Mouse (Mus musculus) heart, adult 2 months (tissue): Measurements from ENCODE around the gene Slamf6. TPM values are rescaled to one million over a fixed set of nuclear protein-coding genes. Genes with fewer than 3 reads are reported as not detected.

ENCODE experiments used
- DNase-seq, 2 experiments: peaks; one replicate each; pipeline ENCODE4 v3.0.0; 2021
- H3K27ac ChIP-seq: fragments of 200-600 bp; 2 replicates; pipeline ENCODE4 v1.8.1; 2022
- H3K27me3 ChIP-seq: fragments of 200-500 bp; 2 replicates; pipeline ENCODE4 v1.6.1; 2012; ENCODE audit warnings: mild to moderate bottlenecking, low read length, inconsistent platforms, mixed read lengths; ENCODE audit not compliant: control insufficient read depth, insufficient read depth
- H3K36me3 ChIP-seq: fragments of 200-500 bp; 2 replicates; pipeline ENCODE4 v1.6.1; 2012; ENCODE audit warnings: low read length, inconsistent platforms; ENCODE audit not compliant: control insufficient read depth, insufficient read depth
- H3K4me1 ChIP-seq: fragments of 200-500 bp; 2 replicates; pipeline ENCODE4 v1.6.1; 2011; ENCODE audit warnings: low read length; ENCODE audit not compliant: control insufficient read depth, insufficient read depth
- H3K4me3 ChIP-seq: fragments of 200-600 bp; 2 replicates; pipeline ENCODE4 v1.8.1; 2022
- H3K79me2 ChIP-seq: fragments of 200-500 bp; replicated peaks from 2 replicates; pipeline ENCODE4 v1.6.1; 2012; ENCODE audit warnings: mild to moderate bottlenecking, inconsistent platforms, low read length, moderate library complexity, mixed read lengths; ENCODE audit not compliant: control insufficient read depth, insufficient read depth
- H3K9ac ChIP-seq: fragments of 200-500 bp; 2 replicates; pipeline ENCODE4 v1.6.1; 2012; ENCODE audit warnings: low read depth, mild to moderate bottlenecking, control low read depth, inconsistent platforms, low read length, mixed read lengths
- CTCF ChIP-seq: fragments of 200-600 bp; IDR thresholded peaks from 2 replicates; pipeline ENCODE4 v1.8.1; 2022; ENCODE audit warnings: antibody characterized with exemption, mild to moderate bottlenecking, moderate library complexity
- EP300 ChIP-seq: fragments of 200-500 bp; IDR thresholded peaks from 2 replicates; pipeline ENCODE4 v1.6.1; 2011; ENCODE audit warnings: low read depth, low read length, control low read depth; ENCODE audit not compliant: insufficient read depth
- POLR2A ChIP-seq: fragments of 200-500 bp; IDR thresholded peaks from 2 replicates; pipeline ENCODE4 v1.6.1; 2011; ENCODE audit warnings: mild to moderate bottlenecking, low read depth, low read length, control low read depth; ENCODE audit not compliant: insufficient read depth
- WGBS: fragments of 180-500 bp; shearing (Covaris S2); methylation state at CpG from one replicate; pipeline ENCODE4 v1.1.7; 2018; 5-methylcytosine and 5-hydroxymethylcytosine counted together
- intact Hi-C: fragments of 180-260 bp; cut with DNase I; formaldehyde crosslinking; loops from one replicate; pipeline ENCODE4 v1.15.1; 2025
- polyA plus RNA-seq: library from polyadenylated mRNA; depleted of rRNA; stranded (reverse); fragments of >200 nt; gene quantifications from 2 replicates; pipeline ENCODE4 v1.2.3, GENCODE M21; 2012; rRNA removed
- total RNA-seq, 2 experiments: library from RNA; stranded (reverse); gene quantifications; 2 replicates each; pipeline ENCODE4 v1.2.3; 2021

Gene Slamf6
- total and polyA plus RNA-seq, 3 experiments = 0.14 to 0.81 (median 0.53) TPM

DNA sequence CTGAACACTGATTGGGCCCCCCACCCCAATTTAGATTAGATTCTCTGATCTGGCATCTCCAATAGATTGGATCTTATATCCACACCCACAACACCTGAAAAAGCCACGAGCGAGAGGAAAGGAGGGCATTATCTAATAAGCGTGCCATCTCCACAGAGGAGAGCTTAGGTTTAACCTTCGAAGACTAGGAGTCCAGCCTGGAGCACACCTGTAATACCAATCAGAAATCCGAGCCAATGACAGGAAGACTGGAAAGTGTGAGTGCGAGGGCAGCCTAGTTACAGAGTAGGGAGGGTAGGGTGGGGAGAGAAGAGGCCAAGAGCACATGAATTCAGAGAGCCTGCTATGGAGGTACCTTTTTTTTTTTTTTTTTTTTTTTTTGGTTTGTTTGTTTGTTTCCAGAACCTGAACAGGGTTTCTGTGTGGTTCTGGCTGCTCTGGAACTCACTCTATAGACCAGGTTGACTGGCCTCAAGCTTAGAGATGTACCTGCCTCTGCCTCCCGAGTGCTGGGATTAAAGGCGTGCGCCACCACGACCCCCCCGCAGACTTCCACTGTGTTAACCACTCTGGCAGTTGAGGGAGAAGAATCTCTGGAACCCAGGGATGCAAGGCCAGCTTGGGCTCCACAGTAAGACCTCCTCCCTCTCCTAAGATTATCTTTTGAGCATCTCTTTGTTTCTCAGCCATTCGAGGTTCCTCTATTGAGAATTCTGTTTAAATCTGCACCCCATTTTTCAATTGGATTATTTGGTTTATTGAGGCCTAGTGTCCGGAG lies 81.7 kb downstream of the Slamf6 start:
- WGBS = 89% methylated on average over 13 of the region's 13 CpGs
- DNase-seq = no peak
- Histone ChIP-seq H3K27me3 (no peaks in the 10 kb centered on the region), H3K36me3 (no peaks in the 10 kb centered on the region), H3K9ac (no peak overlapping the region), H3K79me2 (no peaks in the 10 kb centered on the region), H3K4me1 (no peaks in the 10 kb centered on the region), H3K4me3 (no peak overlapping the region), H3K27ac (no peak overlapping the region)
- intact Hi-C loops = no loop called here
- TF ChIP-seq POLR2A = no peak
- TF ChIP-seq EP300 = no peak
- TF ChIP-seq CTCF = no peak

DNA sequence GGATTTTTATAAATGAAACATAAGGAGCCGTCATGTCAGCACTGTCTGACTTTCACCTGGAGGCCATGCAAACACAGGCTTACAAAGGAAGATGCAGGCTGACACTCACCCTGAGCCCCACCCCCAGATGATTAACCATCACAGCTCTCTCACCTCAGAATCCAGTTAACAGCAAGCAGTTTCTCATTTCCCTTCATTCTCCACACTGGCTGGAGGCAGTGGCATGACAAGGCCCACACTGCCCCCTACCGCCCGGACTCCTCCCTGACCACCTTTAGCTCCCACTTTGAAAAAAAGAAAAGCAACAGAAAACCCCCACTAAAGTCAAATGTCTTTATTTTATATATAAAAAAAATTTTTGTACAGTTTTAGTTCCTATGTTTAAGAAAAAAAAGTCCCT lies 83.3 kb downstream of the Slamf6 start:
- no peaks in the 10 kb centered on the region for H3K4me1 ChIP-seq
- H3K27me3 ChIP-seq = no peaks in the 10 kb centered on the region
- H3K36me3 ChIP-seq = no peaks in the 10 kb centered on the region
- intact Hi-C loops = loop anchor here (2.0 kb wide), 1 partner anchor 184 kb away; no protein-coding TSS in a partner anchor
- no peak overlapping the region for H3K27ac ChIP-seq
- peak; percentile 54 to 66 for DNase-seq
- no peak overlapping the region for H3K9ac ChIP-seq
- no peak for TF ChIP-seq EP300
- peak; percentile 71 for TF ChIP-seq CTCF
- TF ChIP-seq POLR2A = no peak
- no peaks in the 10 kb centered on the region for H3K79me2 ChIP-seq
- H3K4me3 ChIP-seq = no peak overlapping the region
- 52% methylated on average over 3 of the region's 3 CpGs for WGBS

DNA sequence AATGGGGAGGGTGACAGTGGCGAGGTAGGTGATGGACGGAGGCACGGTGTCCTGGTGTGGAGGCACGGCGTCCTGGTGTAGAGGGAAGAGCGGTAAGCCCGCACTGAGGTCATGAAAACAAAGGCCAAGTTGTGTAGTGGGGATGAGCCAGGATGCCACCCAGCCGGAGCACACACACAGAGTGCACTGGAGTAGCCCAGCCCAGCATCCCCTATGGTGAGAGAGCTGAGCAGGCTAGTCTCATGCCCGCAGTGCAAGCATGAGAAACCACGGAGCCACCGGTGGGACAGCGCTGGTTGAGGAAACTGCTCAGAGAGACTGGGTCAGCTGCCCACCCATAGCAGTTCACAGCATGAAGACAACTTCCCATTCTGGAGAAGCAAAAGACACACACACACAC lies 84.3 kb downstream of the Slamf6 start:
- Histone ChIP-seq H3K9ac (no peak overlapping the region), H3K27ac (no peak overlapping the region), H3K4me3 (no peak overlapping the region), H3K79me2 (no peaks in the 10 kb centered on the region), H3K27me3 (no peaks in the 10 kb centered on the region), H3K4me1 (no peaks in the 10 kb centered on the region), H3K36me3 (no peaks in the 10 kb centered on the region)
- intact Hi-C loops = loop anchor here (2.0 kb wide), 1 partner anchor 185 kb away; no protein-coding TSS in a partner anchor
- no peak for TF ChIP-seq CTCF
- TF ChIP-seq POLR2A = no peak
- TF ChIP-seq EP300 = no peak
- 54% methylated on average over 12 of the region's 12 CpGs for WGBS
- no peak for DNase-seq

Other genes starting within 250 kb of the Slamf6 start
- gene Cd48, start 235.5 kb upstream of the Slamf6 start, total RNA-seq = 1 to 10 TPM; 2.3 to 2.7 TPM
- gene Cd48, start 235.5 kb upstream of the Slamf6 start, polyA plus RNA-seq = 3.6 and 4.5 TPM in 2 replicates
- gene Slamf1, start 150.4 kb upstream of the Slamf6 start, total RNA-seq = 1 to 10 TPM in 1 of 2 experiments, under 1 TPM in 1; 0.47 to 1.2 TPM
- 0.35 and 0.64 TPM in 2 replicates for gene Slamf1, start 150.4 kb upstream of the Slamf6 start, polyA plus RNA-seq
- gene Cd84, start 77.8 kb upstream of the Slamf6 start, total RNA-seq = 1 to 10 TPM; 2.6 to 4.6 TPM
- gene Cd84, start 77.8 kb upstream of the Slamf6 start, polyA plus RNA-seq = 1.6 and 2.2 TPM in 2 replicates
- gene Gm10521, start 21.9 kb upstream of the Slamf6 start, total RNA-seq = under 1 TPM in 1 of 2 experiments, not detected in 1; 0.09 TPM
- 0.15 and 0.41 TPM in 2 replicates for gene Gm10521, start 21.9 kb upstream of the Slamf6 start, polyA plus RNA-seq
- gene Vangl2, start 110.9 kb downstream of the Slamf6 start, total RNA-seq = 1 to 10 TPM; 1.3 TPM
- gene Vangl2, start 110.9 kb downstream of the Slamf6 start, polyA plus RNA-seq = 1.3 and 1.9 TPM in 2 replicates
- gene Nhlh1, start 140.1 kb downstream of the Slamf6 start, total RNA-seq = not detected
- gene Nhlh1, start 140.1 kb downstream of the Slamf6 start, polyA plus RNA-seq = not detected in 2 replicates
- gene Copa, start 165.0 kb downstream of the Slamf6 start, total RNA-seq = 100 to 1,000 TPM in 1 of 2 experiments, 10 to 100 TPM in 1; 98.5 to 111 TPM
- gene Copa, start 165.0 kb downstream of the Slamf6 start, polyA plus RNA-seq = 42.3 and 59.2 TPM in 2 replicates
- 10 to 100 TPM; 41.5 to 43.2 TPM for gene Ncstn, start 165.3 kb downstream of the Slamf6 start, total RNA-seq
- 63.3 and 78.3 TPM in 2 replicates for gene Ncstn, start 165.3 kb downstream of the Slamf6 start, polyA plus RNA-seq
- gene Pex19, start 209.2 kb downstream of the Slamf6 start, total RNA-seq = 100 to 1,000 TPM; 107 to 125 TPM
- 113 and 175 TPM in 2 replicates for gene Pex19, start 209.2 kb downstream of the Slamf6 start, polyA plus RNA-seq
- gene Dcaf8, start 230.6 kb downstream of the Slamf6 start, total RNA-seq = 100 to 1,000 TPM; 100 to 116 TPM
- 62.7 and 93.8 TPM in 2 replicates for gene Dcaf8, start 230.6 kb downstream of the Slamf6 start, polyA plus RNA-seq